Mouse (Mus musculus): ENCODE results near the gene Slc12a3.

- TF ChIP-seq POLR2A (IDR thresholded peaks at IDR 0.05; ENCODE audit: control insufficient read depth in 1 of 2, insufficient read depth in 1 of 2, low read depth in 1 of 2, low read length in 2 of 2, poor library complexity in 1 of 2): no peak
- TF ChIP-seq CTCF (IDR thresholded peaks at IDR 0.05 in 2 of 3, conservative IDR thresholded peaks at IDR 0.05 in 1 of 3; ENCODE audit: control insufficient read depth in 1 of 3, insufficient read depth in 1 of 3, low read depth in 2 of 3, low read length in 3 of 3, poor library complexity in 1 of 3, severe bottlenecking in 1 of 3): no peak
- TF ChIP-seq JUND (IDR thresholded peaks at IDR 0.05; ENCODE audit: low read depth, low read length): no peak
- TF ChIP-seq EP300 (IDR thresholded peaks at IDR 0.05; ENCODE audit: low read depth in 1 of 2, low read length in 2 of 2): no peak
- no peak for TF ChIP-seq RCOR1 (IDR thresholded peaks at IDR 0.05; ENCODE audit: low read depth, low read length)
- TF ChIP-seq TCF12 (IDR thresholded peaks at IDR 0.05; ENCODE audit: low read depth, low read length): no peak
- no peak for TF ChIP-seq POLR2AphosphoS2 (IDR thresholded peaks at IDR 0.05; ENCODE audit: low read length)
- TF ChIP-seq KAT2A (conservative IDR thresholded peaks at IDR 0.05; ENCODE audit: low read depth, low read length): no peak
- no peak for TF ChIP-seq POLR2AphosphoS5 (IDR thresholded peaks at IDR 0.05; ENCODE audit: borderline replicate concordance, low read depth, low read length)
- TF ChIP-seq TAL1 (IDR thresholded peaks at IDR 0.05; ENCODE audit: low read length): no peak
- no peak for TF ChIP-seq UBTF (IDR thresholded peaks at IDR 0.05; ENCODE audit: borderline replicate concordance, insufficient read depth, low read depth, low read length)
- no peak for TF ChIP-seq BHLHE40 (IDR thresholded peaks at IDR 0.05; ENCODE audit: borderline replicate concordance, low read depth, low read length)
- TF ChIP-seq SIN3A (IDR thresholded peaks at IDR 0.05; ENCODE audit: low read length): no peak
- TF ChIP-seq GATA1 (IDR thresholded peaks at IDR 0.05; ENCODE audit: low read depth, low read length): no peak
Observed at GRCm38 (mm10) chr8:94317691-94318090, 11.3 kb upstream of the Slc12a3 start.
